Mouse (Mus musculus): ENCODE results near the gene Vav1. TPM values are rescaled to one million over a fixed set of nuclear protein-coding genes. Genes with fewer than 3 reads are reported as not detected.

Vav1 gene
- polyA plus RNA-seq, 1 experiment from 2014 or later: 1.1 TPM

GRCm38 (mm10) chr17:57261796-57262195 is 17.1 kb upstream of the Vav1 start:
- 23% methylated on average over 1 of the region's 1 CpGs for WGBS
- Histone ChIP-seq H3K4me2 (ENCODE audit: low read length) (no peak overlapping the region), H3K27me3 (replicated peaks; ENCODE audit: control insufficient read depth, insufficient read depth, low read length) (no peaks in the 10 kb centered on the region), H3K27ac (ENCODE audit: low read length) (no peak overlapping the region), H3K9me3 (ENCODE audit: control insufficient read depth, low read length) (no peaks in the 10 kb centered on the region), H3K9ac (replicated peaks; ENCODE audit: low read depth, low read length) (no peak overlapping the region), H3K4me1 (replicated peaks; ENCODE audit: control insufficient read depth, insufficient read depth, low read length) (no peaks in the 10 kb centered on the region), H3K4me3 (replicated peaks; ENCODE audit: low read length) (no peak overlapping the region), H3K36me3 (ENCODE audit: control insufficient read depth, insufficient read depth) (no peaks in the 10 kb centered on the region)
- ATAC-seq: no peak

DNA sequence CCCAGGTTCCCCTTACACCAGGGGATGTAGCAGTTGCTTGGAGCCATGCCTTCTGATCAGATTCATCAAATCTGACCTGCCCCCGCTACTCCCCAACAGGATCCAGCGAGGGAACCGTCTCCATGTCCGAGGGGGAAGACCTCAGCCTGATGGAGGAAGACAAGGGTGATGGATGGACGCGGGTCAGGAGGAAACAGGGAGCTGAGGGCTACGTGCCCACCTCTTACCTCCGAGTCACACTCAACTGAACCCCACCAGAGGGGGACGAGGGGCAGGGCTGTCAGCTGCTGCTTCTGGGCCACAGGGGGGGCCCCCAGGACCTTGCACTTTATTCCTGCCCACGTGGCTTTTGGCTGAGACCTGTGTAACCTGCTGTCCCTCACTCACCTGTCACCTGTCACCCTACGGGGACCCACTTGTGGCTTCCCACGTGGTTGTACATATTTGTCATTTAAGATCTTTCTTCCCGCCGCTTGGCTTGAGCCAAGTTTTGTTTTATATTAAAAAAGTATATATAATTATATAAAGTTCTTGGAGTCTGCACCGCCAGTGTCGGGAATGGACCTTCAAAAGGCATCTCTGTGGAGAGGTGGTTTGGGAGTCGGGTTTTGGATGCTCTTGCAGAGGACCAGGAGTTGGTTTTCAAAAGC is 15.9 kb upstream of the Vav1 start:
- ATAC-seq: no peak
- Histone ChIP-seq H3K36me3 (ENCODE audit: control insufficient read depth, insufficient read depth) (no peaks in the 10 kb centered on the region), H3K4me3 (replicated peaks; ENCODE audit: low read length) (no peak overlapping the region), H3K9me3 (ENCODE audit: control insufficient read depth, low read length) (no peaks in the 10 kb centered on the region), H3K4me2 (ENCODE audit: low read length) (no peak overlapping the region), H3K27me3 (replicated peaks; ENCODE audit: control insufficient read depth, insufficient read depth, low read length) (no peaks in the 10 kb centered on the region), H3K27ac (ENCODE audit: low read length) (no peak overlapping the region), H3K4me1 (replicated peaks; ENCODE audit: control insufficient read depth, insufficient read depth, low read length) (no peaks in the 10 kb centered on the region), H3K9ac (replicated peaks; ENCODE audit: low read depth, low read length) (no peak overlapping the region)
- WGBS: 95% methylated on average over 17 of the region's 17 CpGs

DNA sequence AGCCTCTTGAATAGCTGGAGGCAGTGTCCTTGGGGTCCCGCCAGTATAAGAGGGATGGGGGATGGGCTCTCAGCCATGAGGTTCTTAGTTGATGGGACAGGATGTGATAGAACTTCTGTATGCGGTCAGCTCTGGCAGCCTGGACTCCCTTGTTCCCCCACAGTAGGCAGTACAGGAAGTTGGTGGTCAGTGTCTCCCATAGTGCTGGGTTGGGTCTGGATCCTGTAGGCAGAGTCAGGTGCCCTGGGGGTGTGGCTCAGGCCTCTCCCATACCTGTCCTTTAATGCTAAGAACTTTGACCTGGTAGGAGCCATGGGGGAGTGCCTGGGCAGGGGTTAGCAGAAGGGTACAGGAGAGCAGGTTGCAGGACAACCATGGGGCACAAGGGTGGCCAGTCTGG is 14.7 kb upstream of the Vav1 start:
- Histone ChIP-seq H3K4me2 (ENCODE audit: low read length) (no peak overlapping the region), H3K27me3 (replicated peaks; ENCODE audit: control insufficient read depth, insufficient read depth, low read length) (no peaks in the 10 kb centered on the region), H3K4me1 (replicated peaks; ENCODE audit: control insufficient read depth, insufficient read depth, low read length) (no peaks in the 10 kb centered on the region), H3K27ac (ENCODE audit: low read length) (no peak overlapping the region), H3K36me3 (ENCODE audit: control insufficient read depth, insufficient read depth) (no peaks in the 10 kb centered on the region), H3K4me3 (replicated peaks; ENCODE audit: low read length) (no peak overlapping the region), H3K9me3 (ENCODE audit: control insufficient read depth, low read length) (no peaks in the 10 kb centered on the region), H3K9ac (replicated peaks; ENCODE audit: low read depth, low read length) (no peak overlapping the region)
- WGBS: 89% methylated on average over 2 of the region's 2 CpGs
- ATAC-seq: no peak

DNA sequence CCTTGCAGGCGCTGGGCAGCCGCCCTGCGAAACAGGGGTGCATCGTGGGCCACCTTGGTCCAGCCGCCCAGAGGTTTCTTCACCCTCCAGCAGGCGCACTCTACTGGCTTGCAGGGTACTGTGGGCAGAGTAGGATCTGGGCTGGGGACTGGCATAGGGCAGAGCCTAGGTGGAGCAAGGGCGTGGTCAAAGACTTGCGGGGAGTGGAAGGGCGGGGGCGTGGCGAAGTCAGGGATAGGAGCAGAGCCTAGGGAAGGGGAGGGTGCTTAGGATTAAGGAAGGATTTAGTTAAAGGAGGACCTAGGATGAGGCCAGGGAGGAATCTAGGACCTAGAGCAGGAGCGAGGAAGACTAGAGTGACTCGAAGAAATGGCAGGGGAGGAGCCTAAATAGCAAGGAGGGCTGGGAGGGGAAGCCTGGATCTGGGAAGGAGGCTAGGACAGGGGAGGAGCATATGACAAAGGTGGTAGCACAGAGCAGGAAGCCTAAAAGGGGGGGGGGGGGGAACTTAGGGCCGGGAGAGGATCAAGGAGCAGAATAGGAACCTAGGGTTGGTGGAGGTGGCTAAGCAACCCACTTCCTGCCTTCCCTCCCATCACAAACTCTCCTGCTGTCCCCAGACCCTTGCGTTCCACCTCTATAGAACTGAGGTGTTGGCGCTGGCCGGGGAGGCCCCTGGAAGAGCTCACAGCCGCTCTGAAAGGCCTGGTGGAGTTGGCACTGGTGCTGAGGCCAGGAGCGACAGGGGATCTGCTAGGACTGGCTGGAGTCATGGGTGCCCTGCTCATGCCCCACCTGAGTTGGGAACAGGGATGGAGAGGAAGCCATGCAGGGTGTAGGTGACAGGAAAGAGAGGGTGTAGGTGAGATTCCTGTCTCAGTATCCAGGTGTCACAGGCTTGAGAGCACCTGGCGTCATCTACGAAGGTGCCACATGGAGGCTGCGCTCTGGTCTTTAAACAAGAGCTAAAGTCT is 13.6 kb upstream of the Vav1 start:
- H3K9me3 ChIP-seq (ENCODE audit: control insufficient read depth, low read length): no peaks in the 10 kb centered on the region
- H3K27ac ChIP-seq (ENCODE audit: low read length): no peak overlapping the region
- no peaks in the 10 kb centered on the region for H3K36me3 ChIP-seq (ENCODE audit: control insufficient read depth, insufficient read depth)
- H3K27me3 ChIP-seq (replicated peaks; ENCODE audit: control insufficient read depth, insufficient read depth, low read length): no peaks in the 10 kb centered on the region
- no peak overlapping the region for H3K4me3 ChIP-seq (replicated peaks; ENCODE audit: low read length)
- H3K4me1 ChIP-seq (replicated peaks; ENCODE audit: control insufficient read depth, insufficient read depth, low read length): no peaks in the 10 kb centered on the region
- H3K4me2 ChIP-seq (ENCODE audit: low read length): no peak overlapping the region
- ATAC-seq: peak; percentile 38; the same call in 1 of the 2 replicates
- 24% methylated on average over 21 of the region's 22 CpGs for WGBS
- H3K9ac ChIP-seq (replicated peaks; ENCODE audit: low read depth, low read length): no peak overlapping the region

DNA sequence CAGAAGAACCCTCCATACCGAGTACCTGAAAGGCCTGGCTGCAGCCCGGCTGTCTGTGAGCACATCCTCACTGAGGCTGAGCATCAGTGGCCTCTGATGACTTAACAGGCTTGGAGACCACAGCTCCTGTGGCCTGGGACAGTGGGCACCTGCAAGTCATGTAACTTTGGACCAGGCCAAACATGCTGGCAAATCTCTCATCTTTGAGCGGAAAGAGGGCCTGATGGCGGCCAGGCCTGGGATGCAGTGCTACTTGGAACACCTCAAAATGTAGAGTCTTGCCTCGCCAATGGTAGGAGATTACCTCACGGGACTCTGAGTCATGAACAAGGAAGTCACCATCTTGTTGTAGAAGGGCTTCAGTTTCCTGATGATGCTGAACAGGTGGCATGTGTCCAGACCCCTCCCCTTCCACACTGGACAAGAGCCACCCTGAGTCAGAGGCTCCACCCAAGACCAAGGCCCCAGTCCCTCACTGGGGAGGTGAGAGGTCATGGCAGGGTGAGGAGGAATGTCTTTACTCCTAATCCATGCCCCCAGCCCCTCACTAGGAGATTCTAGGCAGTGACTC is 11.3 kb upstream of the Vav1 start:
- Histone ChIP-seq H3K9me3 (ENCODE audit: control insufficient read depth, low read length) (no peaks in the 10 kb centered on the region), H3K4me2 (ENCODE audit: low read length) (no peak overlapping the region), H3K4me3 (replicated peaks; ENCODE audit: low read length) (no peak overlapping the region), H3K27me3 (replicated peaks; ENCODE audit: control insufficient read depth, insufficient read depth, low read length) (no peaks in the 10 kb centered on the region), H3K9ac (replicated peaks; ENCODE audit: low read depth, low read length) (no peak overlapping the region), H3K4me1 (replicated peaks; ENCODE audit: control insufficient read depth, insufficient read depth, low read length) (no peaks in the 10 kb centered on the region), H3K27ac (ENCODE audit: low read length) (no peak overlapping the region), H3K36me3 (ENCODE audit: control insufficient read depth, insufficient read depth) (no peaks in the 10 kb centered on the region)
- WGBS: 90% methylated on average over 6 of the region's 6 CpGs
- ATAC-seq: no peak

DNA sequence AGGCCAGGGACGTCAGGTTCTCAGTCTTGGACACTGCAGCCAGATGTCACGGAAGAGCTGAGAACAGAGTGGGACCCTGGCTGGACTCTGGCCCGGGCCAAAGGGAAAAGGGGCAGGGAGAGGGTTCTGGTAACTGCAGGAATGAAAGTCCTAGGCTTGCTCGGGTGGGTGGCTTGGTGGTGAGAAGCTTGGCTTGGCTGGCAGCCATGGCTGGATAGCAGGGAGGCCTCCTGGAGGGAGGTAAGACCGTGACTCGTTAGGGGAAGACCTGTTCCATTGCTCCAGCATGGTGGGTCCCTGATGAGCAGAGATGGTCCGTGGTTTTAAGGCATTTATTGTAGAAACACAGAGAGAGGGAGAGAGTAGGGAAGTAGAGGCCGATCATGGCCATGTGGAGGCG is 7.6 kb upstream of the Vav1 start:
- H3K36me3 ChIP-seq (ENCODE audit: control insufficient read depth, insufficient read depth): no peaks in the 10 kb centered on the region
- no peak overlapping the region for H3K4me2 ChIP-seq (ENCODE audit: low read length)
- H3K9me3 ChIP-seq (ENCODE audit: control insufficient read depth, low read length): no peaks in the 10 kb centered on the region
- 53% methylated on average over 8 of the region's 9 CpGs for WGBS
- no peak overlapping the region for H3K9ac ChIP-seq (replicated peaks; ENCODE audit: low read depth, low read length)
- no peak overlapping the region for H3K27ac ChIP-seq (ENCODE audit: low read length)
- H3K4me3 ChIP-seq (replicated peaks; ENCODE audit: low read length): no peak overlapping the region
- H3K4me1 ChIP-seq (replicated peaks; ENCODE audit: control insufficient read depth, insufficient read depth, low read length): peaks cover 11% of the 10 kb centered on the region
- ATAC-seq: no peak
- H3K27me3 ChIP-seq (replicated peaks; ENCODE audit: control insufficient read depth, insufficient read depth, low read length): peaks cover 7% of the 10 kb centered on the region

DNA sequence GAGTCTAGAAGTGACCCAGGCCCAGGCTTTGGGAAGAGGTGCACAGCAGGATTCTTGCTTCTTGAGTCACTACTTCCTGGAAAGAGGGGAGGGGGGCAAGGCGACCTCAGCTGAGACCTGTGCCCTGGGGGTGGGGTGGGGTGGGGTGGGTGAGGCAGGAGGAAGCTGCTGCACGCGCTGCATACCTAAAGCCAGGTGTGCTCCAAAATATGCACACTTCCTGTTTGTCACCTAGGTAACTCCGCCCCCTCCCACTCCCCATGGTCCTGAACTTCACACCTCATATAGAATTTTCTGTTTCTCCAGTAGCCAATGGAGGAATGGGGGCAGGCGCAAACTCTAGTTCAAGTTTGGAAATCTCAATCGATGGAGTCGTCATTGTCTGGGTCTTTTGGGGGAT is 5.1 kb upstream of the Vav1 start:
- Histone ChIP-seq H3K27me3 (replicated peaks; ENCODE audit: control insufficient read depth, insufficient read depth, low read length) (peaks cover 8% of the 10 kb centered on the region), H3K9ac (replicated peaks; ENCODE audit: low read depth, low read length) (no peak overlapping the region), H3K27ac (ENCODE audit: low read length) (no peak overlapping the region), H3K4me2 (ENCODE audit: low read length) (no peak overlapping the region), H3K9me3 (ENCODE audit: control insufficient read depth, low read length) (no peaks in the 10 kb centered on the region), H3K4me1 (replicated peaks; ENCODE audit: control insufficient read depth, insufficient read depth, low read length) (peaks cover 13% of the 10 kb centered on the region), H3K4me3 (replicated peaks; ENCODE audit: low read length) (no peak overlapping the region), H3K36me3 (ENCODE audit: control insufficient read depth, insufficient read depth) (no peaks in the 10 kb centered on the region)
- 52% methylated on average over 7 of the region's 7 CpGs for WGBS
- ATAC-seq: no peak

DNA sequence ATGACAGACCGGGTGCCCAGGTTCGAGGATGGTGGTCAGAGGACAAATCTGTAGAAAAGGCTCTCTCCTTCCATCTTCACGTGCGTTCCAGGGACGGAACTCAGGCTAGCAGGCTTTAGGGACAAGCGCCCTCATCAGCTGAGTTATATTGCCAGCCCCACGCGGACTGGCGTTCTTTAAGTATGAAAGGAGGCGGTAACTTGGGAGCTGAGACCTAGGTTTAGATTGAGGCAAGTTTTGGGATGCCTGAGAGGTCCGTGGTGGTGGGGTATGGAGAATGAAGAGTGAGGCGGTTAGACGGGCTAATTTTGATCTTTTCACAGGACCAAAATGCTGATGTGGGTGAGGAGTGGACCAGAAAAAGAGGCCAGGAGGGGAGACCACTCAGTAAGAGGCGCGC is 4.2 kb upstream of the Vav1 start:
- Histone ChIP-seq H3K9ac (replicated peaks; ENCODE audit: low read depth, low read length) (peak overlapping the region; percentile 35), H3K27ac (ENCODE audit: low read length) (no peak overlapping the region), H3K9me3 (ENCODE audit: control insufficient read depth, low read length) (no peaks in the 10 kb centered on the region), H3K4me1 (replicated peaks; ENCODE audit: control insufficient read depth, insufficient read depth, low read length) (peaks cover 13% of the 10 kb centered on the region), H3K4me3 (replicated peaks; ENCODE audit: low read length) (peak overlapping the region; percentile 44), H3K27me3 (replicated peaks; ENCODE audit: control insufficient read depth, insufficient read depth, low read length) (peaks cover 8% of the 10 kb centered on the region), H3K36me3 (ENCODE audit: control insufficient read depth, insufficient read depth) (no peaks in the 10 kb centered on the region), H3K4me2 (ENCODE audit: low read length) (peak overlapping the region; percentile 71)
- ATAC-seq: no peak
- 7% methylated on average over 15 of the region's 15 CpGs for WGBS

Measured in forebrain, embryonic 16.5 days (tissue).